Mouse (Mus musculus) brain, embryonic 18.5 days (tissue): ENCODE measurements at regions not wholly inside any gene's neighbourhood (a gene's known extent, or its start where the extent isn't known, plus 50 kb on each side); places are given as distances from the start of the nearest gene placed in this dataset.
"Not testable (repeated sequence)": the region's sequence is repeated elsewhere in the genome, so short reads cannot be mapped to it uniquely, and the experiment has no call there.

Experiments used
- DNase-seq: peaks from one replicate; pipeline ENCODE4 v3.0.0-alpha.2; 2012; ENCODE audit warnings: low read depth, low spot score

GRCm38 (mm10) chr15:90397691-90398377 lies 173.7 kb downstream of the Alg10b start:
- no peak for DNase-seq

- DNase-seq = no peak
These were observed 176.5 kb downstream of the Alg10b start for GRCm38 (mm10) chr15:90400326-90401280.

GRCm38 (mm10) chr15:90420776-90421175 lies 196.7 kb downstream of the Alg10b start:
- DNase-seq = no peak

GRCm38 (mm10) chr15:90422122-90422614 lies 198.1 kb downstream of the Alg10b start:
- DNase-seq = no peak

- DNase-seq = not testable (repeated sequence)
These were observed 206.9 kb downstream of the Alg10b start for GRCm38 (mm10) chr15:90431048-90431447.

- DNase-seq = no peak
These were observed 208.0 kb downstream of the Alg10b start for GRCm38 (mm10) chr15:90432154-90432553.

- DNase-seq = no peak
These were observed 211.2 kb downstream of the Alg10b start for GRCm38 (mm10) chr15:90435286-90435685.
